Mouse (Mus musculus) myocyte (in vitro differentiated cells): ENCODE data around the gene Lmod1.

Experiments used
- E2F4 ChIP-seq: IDR thresholded peaks from one replicate; pipeline ENCODE4 v1.6.1; 2011; ENCODE audit warnings: mild to moderate bottlenecking, control low read depth, moderate library complexity; ENCODE audit not compliant: insufficient read depth
- MAX ChIP-seq: IDR thresholded peaks from one replicate; pipeline ENCODE4 v1.6.1; 2011; ENCODE audit warnings: low read depth, mild to moderate bottlenecking, control low read depth
- MYOG ChIP-seq, 3 experiments: IDR thresholded peaks; one replicate each; pipeline ENCODE4 v1.6.1; 2011; ENCODE audit warnings: control low read depth in 2 of 3, low read depth in 2 of 3, mild to moderate bottlenecking in 2 of 3; ENCODE audit not compliant: insufficient read length in 2 of 3, control insufficient read depth in 1 of 3, insufficient read depth in 1 of 3
- POLR2A ChIP-seq: IDR thresholded peaks from one replicate; pipeline ENCODE4 v1.6.1; 2011; ENCODE audit warnings: low read depth, mild to moderate bottlenecking, control low read depth, moderate library complexity; ENCODE audit not compliant: insufficient read length
- POLR2AphosphoS2 ChIP-seq: IDR thresholded peaks from one replicate; pipeline ENCODE4 v1.6.1; 2011; ENCODE audit warnings: low read depth, control low read depth; ENCODE audit not compliant: insufficient read length
- SRF ChIP-seq: IDR thresholded peaks from one replicate; pipeline ENCODE4 v1.6.1; 2011; ENCODE audit warnings: low read depth; ENCODE audit not compliant: control insufficient read depth, insufficient read length
- TCF3 ChIP-seq: IDR thresholded peaks from one replicate; pipeline ENCODE4 v1.6.1; 2011; ENCODE audit warnings: low read depth, control low read depth; ENCODE audit not compliant: insufficient read length
- USF1 ChIP-seq: IDR thresholded peaks from one replicate; pipeline ENCODE4 v1.6.1; 2011; ENCODE audit warnings: low read depth, mild to moderate bottlenecking, control low read depth, moderate library complexity

DNA sequence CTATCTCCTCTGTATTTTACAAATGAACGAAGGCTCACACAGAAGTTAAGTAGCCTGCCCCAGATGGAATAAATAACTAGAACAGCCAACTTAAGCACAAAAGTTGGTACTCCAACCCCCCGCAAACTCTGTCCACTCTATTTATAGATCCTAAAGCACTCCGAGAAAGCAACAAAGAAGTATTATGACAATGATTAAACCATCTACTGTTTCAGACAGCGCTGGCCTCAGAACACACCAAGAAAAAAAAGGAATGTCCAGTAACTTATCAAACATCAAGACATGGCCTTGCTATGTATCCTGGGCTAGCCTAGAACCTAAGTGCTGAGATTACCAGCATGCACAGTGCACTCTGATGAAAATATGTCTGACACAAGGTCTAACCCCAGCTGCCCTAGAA lies 12.4 kb upstream of the Lmod1 start:
- TF ChIP-seq POLR2A: no peak
- TF ChIP-seq USF1: no peak
- no peak for TF ChIP-seq POLR2AphosphoS2
- TF ChIP-seq E2F4: no peak
- TF ChIP-seq MAX: no peak
- no peak for TF ChIP-seq SRF
- TF ChIP-seq TCF3: no peak
- TF ChIP-seq MYOG (IDR thresholded peaks at IDR 0.05; ENCODE audit: control insufficient read depth in 1 of 3, insufficient read depth in 1 of 3, insufficient read length in 2 of 3, low read depth in 2 of 3): no peak
